Mouse (Mus musculus): ENCODE measurements around the gene Sdhaf2. TPM values are rescaled to one million over a fixed set of nuclear protein-coding genes. Genes with fewer than 3 reads are reported as not detected.

Sdhaf2 gene
- polyA plus RNA-seq, 1 experiment: 49.9 TPM

GRCm38 (mm10) chr19:10457484-10457800 is 68.5 kb downstream of the Sdhaf2 start:
- peak; percentile 96 for DNase-seq (ENCODE audit: low read depth)
- TF ChIP-seq CTCF (IDR thresholded peaks at IDR 0.05; ENCODE audit: borderline replicate concordance, extremely low read depth, insufficient read depth, insufficient read length) (no peak), POLR2A (IDR thresholded peaks at IDR 0.05; ENCODE audit: borderline replicate concordance, extremely low read depth, insufficient read depth, insufficient read length, poor library complexity, severe bottlenecking) (peak; percentile 79)

GRCm38 (mm10) chr19:10456752-10457483 is 69.0 kb downstream of the Sdhaf2 start, which contains the start of gene Lrrc10b:
Gene Lrrc10b, minus strand, starts transcription at chr19:10457473.
- peak; percentile 47 for TF ChIP-seq CTCF (IDR thresholded peaks at IDR 0.05; ENCODE audit: borderline replicate concordance, extremely low read depth, insufficient read depth, insufficient read length)
- no peak for TF ChIP-seq POLR2A (IDR thresholded peaks at IDR 0.05; ENCODE audit: borderline replicate concordance, extremely low read depth, insufficient read depth, insufficient read length, poor library complexity, severe bottlenecking)
- DNase-seq (ENCODE audit: low read depth): peak; percentile 92

DNA sequence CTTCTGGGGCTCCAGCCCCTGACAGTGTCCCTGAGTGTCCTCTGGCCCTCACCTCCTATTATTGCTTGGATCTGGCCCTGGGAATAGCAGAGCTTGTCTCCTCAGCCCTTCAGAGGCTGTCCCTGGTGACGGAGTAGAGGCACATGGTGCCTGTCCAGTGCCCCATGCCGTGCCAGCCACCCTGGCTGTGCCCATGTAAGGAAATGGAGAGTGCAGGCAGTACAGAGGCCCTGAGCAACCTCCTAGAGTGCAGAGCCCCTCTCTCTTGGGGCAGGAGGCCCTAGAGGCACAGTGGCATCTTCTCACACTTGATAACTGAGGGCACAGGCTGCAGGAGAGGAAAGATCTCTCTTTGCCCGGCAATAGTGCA is 70.5 kb downstream of the Sdhaf2 start:
- no peak for TF ChIP-seq POLR2A (IDR thresholded peaks at IDR 0.05; ENCODE audit: borderline replicate concordance, extremely low read depth, insufficient read depth, insufficient read length, poor library complexity, severe bottlenecking)
- TF ChIP-seq CTCF (IDR thresholded peaks at IDR 0.05; ENCODE audit: borderline replicate concordance, extremely low read depth, insufficient read depth, insufficient read length): no peak
- no peak for DNase-seq (ENCODE audit: low read depth)

- TF ChIP-seq CTCF (IDR thresholded peaks at IDR 0.05; ENCODE audit: borderline replicate concordance, extremely low read depth, insufficient read depth, insufficient read length) (no peak), POLR2A (IDR thresholded peaks at IDR 0.05; ENCODE audit: borderline replicate concordance, extremely low read depth, insufficient read depth, insufficient read length, poor library complexity, severe bottlenecking) (no peak)
- no peak for DNase-seq (ENCODE audit: low read depth)
Observed at GRCm38 (mm10) chr19:10454718-10455436, 71.1 kb downstream of the Sdhaf2 start.

Other genes starting within 250 kb of the Sdhaf2 start
- gene Dagla, start 221.3 kb downstream of the Sdhaf2 start, polyA plus RNA-seq (2012; rRNA removed): 20.2 and 24.8 TPM in 2 replicates
- 50.2 and 85.2 TPM in 2 replicates for gene Syt7, start 137.1 kb downstream of the Sdhaf2 start, polyA plus RNA-seq (2012; rRNA removed)
- 1.4 and 2.0 TPM in 2 replicates for gene Lrrc10b, start 68.7 kb downstream of the Sdhaf2 start, polyA plus RNA-seq (2012; rRNA removed)
- gene Ppp1r32, start 43.2 kb downstream of the Sdhaf2 start, polyA plus RNA-seq (2012; rRNA removed): 2.3 and 2.5 TPM in 2 replicates
- 116 and 131 TPM in 2 replicates for gene Cpsf7, start 876 bp downstream of the Sdhaf2 start, polyA plus RNA-seq (2012; rRNA removed)
- gene Tmem216, start 30.1 kb upstream of the Sdhaf2 start, polyA plus RNA-seq (2012; rRNA removed): 40.9 and 74.9 TPM in 2 replicates
- 21.2 and 27.5 TPM in 2 replicates for gene Cyb561a3, start 51.0 kb upstream of the Sdhaf2 start, polyA plus RNA-seq (2012; rRNA removed)
- gene Tmem138, start 51.2 kb upstream of the Sdhaf2 start, polyA plus RNA-seq (2012; rRNA removed): 31.0 and 39.4 TPM in 2 replicates
- 206 and 237 TPM in 2 replicates for gene Ddb1, start 79.2 kb upstream of the Sdhaf2 start, polyA plus RNA-seq (2012; rRNA removed)
- gene Tkfc, start 79.5 kb upstream of the Sdhaf2 start, polyA plus RNA-seq (2012; rRNA removed): 35.8 and 38.2 TPM in 2 replicates
- 1.1 TPM in 2 replicates for gene Vwce, start 108.1 kb upstream of the Sdhaf2 start, polyA plus RNA-seq (2012; rRNA removed)
- 0.07 TPM in 1 of 2 replicates, not detected in the other for gene Pga5, start 151.9 kb upstream of the Sdhaf2 start, polyA plus RNA-seq (2012; rRNA removed)
- 28.5 and 29.0 TPM in 2 replicates for gene Vps37c, start 162.6 kb upstream of the Sdhaf2 start, polyA plus RNA-seq (2012; rRNA removed)
- gene Cd5, start 212.9 kb upstream of the Sdhaf2 start, polyA plus RNA-seq (2012; rRNA removed): 0.16 and 0.20 TPM in 2 replicates